Mouse (Mus musculus) layer of hippocampus, postnatal 10 days (tissue): ENCODE measurements at regions not wholly inside any gene's neighbourhood (a gene's known extent, or its start where the extent isn't known, plus 50 kb on each side); places are given as distances from the start of the nearest gene placed in this dataset.

Experiments
- DNase-seq, 2 experiments: peaks; one replicate each; pipeline ENCODE4 v3.0.0; 2021; ENCODE audit warnings: low spot score in 2 of 2

GRCm38 (mm10) chr12:55930468-55930867 lies 94.3 kb downstream of the Brms1l start:
- DNase-seq, result no peak

- no peak for DNase-seq
Observed at GRCm38 (mm10) chr12:55926974-55927321, 90.8 kb downstream of the Brms1l start.

- DNase-seq, result no peak
Observed at GRCm38 (mm10) chr12:55926276-55926973, 90.3 kb downstream of the Brms1l start.
